Mouse (Mus musculus) ES-Bruce4 (cell line): ENCODE data around the gene Bub1b. TPM values are rescaled to one million over a fixed set of nuclear protein-coding genes. Genes with fewer than 3 reads are reported as not detected.
A peak's percentile ranks its signal among the peaks of the same experiment; 100 is the strongest.
"Not testable (repeated sequence)": the region's sequence is repeated elsewhere in the genome, so short reads cannot be mapped to it uniquely, and the experiment has no call there.

Experiments used
- H3K27ac ChIP-seq: 2 replicates; pipeline ENCODE4 v1.5.1; 2012; ENCODE audit warnings: low read length, inconsistent platforms; ENCODE audit not compliant: insufficient read depth
- H3K27me3 ChIP-seq: 2 replicates; pipeline ENCODE4 v1.6.1; 2012; ENCODE audit warnings: mild to moderate bottlenecking, low read length, inconsistent platforms; ENCODE audit not compliant: control insufficient read depth, poor library complexity, insufficient read depth, severe bottlenecking
- H3K36me3 ChIP-seq: 2 replicates; pipeline ENCODE4 v1.6.1; 2012; ENCODE audit warnings: inconsistent platforms, mild to moderate bottlenecking, low read length, moderate library complexity; ENCODE audit not compliant: control insufficient read depth, poor library complexity, insufficient read depth, severe bottlenecking
- H3K4me1 ChIP-seq: one replicate; pipeline ENCODE4 v1.8.1; 2011; ENCODE audit warnings: low read length; ENCODE audit not compliant: control insufficient read depth, insufficient read depth
- H3K4me3 ChIP-seq: 2 replicates; pipeline ENCODE4 v1.5.1; 2011; ENCODE audit warnings: low read depth, mild to moderate bottlenecking, low read length
- H3K9ac ChIP-seq: 2 replicates; pipeline ENCODE4 v1.6.1; 2012; ENCODE audit warnings: low read depth, mild to moderate bottlenecking, inconsistent platforms; ENCODE audit not compliant: poor library complexity, severe bottlenecking
- H3K9me3 ChIP-seq: replicated peaks from 2 replicates; pipeline ENCODE4 v1.6.1; 2012; ENCODE audit warnings: mild to moderate bottlenecking, low read length, inconsistent platforms; ENCODE audit not compliant: control insufficient read depth, poor library complexity, insufficient read depth, severe bottlenecking
- CTCF ChIP-seq: IDR thresholded peaks from one replicate; pipeline ENCODE4 v1.8.1; 2011; ENCODE audit warnings: low read depth, low read length
- EP300 ChIP-seq: IDR thresholded peaks from 2 replicates; pipeline ENCODE4 v1.6.1; 2011; ENCODE audit warnings: low read depth, low read length; ENCODE audit not compliant: insufficient read depth
- POLR2A ChIP-seq: IDR thresholded peaks from one replicate; pipeline ENCODE4 v1.8.1; 2011; ENCODE audit warnings: low read length; ENCODE audit not compliant: insufficient read depth
- polyA plus RNA-seq: library from polyadenylated mRNA; stranded (reverse); fragments of >200 nt; gene quantifications from 2 replicates; pipeline ENCODE4 v1.2.4, GENCODE M21; 2011; ENCODE audit warnings: low read depth; ENCODE audit not compliant: missing spikeins, insufficient read depth, insufficient read length

The Bub1b gene
- polyA plus RNA-seq, 1 experiment: 189 TPM

GRCm38 (mm10) chr2:118642431-118642830, 44.4 kb downstream of the Bub1b start:
- peaks cover 50% of the 10 kb centered on the region for H3K36me3 ChIP-seq

GRCm38 (mm10) chr2:118642942-118643341, 44.9 kb downstream of the Bub1b start:
- H3K4me3 ChIP-seq: no peak overlapping the region
- no peaks in the 10 kb centered on the region for H3K9me3 ChIP-seq
- TF ChIP-seq CTCF: no peak
- no peak for TF ChIP-seq POLR2A
- no peak for TF ChIP-seq EP300
- no peaks in the 10 kb centered on the region for H3K4me1 ChIP-seq
- no peak overlapping the region for H3K9ac ChIP-seq
- H3K27me3 ChIP-seq: no peaks in the 10 kb centered on the region
- H3K36me3 ChIP-seq: peaks cover 49% of the 10 kb centered on the region
- H3K27ac ChIP-seq: no peak overlapping the region

More at GRCm38 (mm10) chr2:118642431-118642830, 44.4 kb downstream of the Bub1b start:
- H3K27me3 ChIP-seq: no peaks in the 10 kb centered on the region
- H3K9me3 ChIP-seq: no peaks in the 10 kb centered on the region
- H3K27ac ChIP-seq: no peak overlapping the region
- TF ChIP-seq CTCF (no peak), EP300 (no peak), POLR2A (no peak)
- no peaks in the 10 kb centered on the region for H3K4me1 ChIP-seq
- H3K4me3 ChIP-seq: no peak overlapping the region
- no peak overlapping the region for H3K9ac ChIP-seq

- Histone ChIP-seq H3K4me1 (no peaks in the 10 kb centered on the region), H3K9ac (no peak overlapping the region), H3K4me3 (no peak overlapping the region), H3K9me3 (no peaks in the 10 kb centered on the region), H3K36me3 (peaks cover 19% of the 10 kb centered on the region), H3K27me3 (no peaks in the 10 kb centered on the region), H3K27ac (no peak overlapping the region)
- TF ChIP-seq CTCF (no peak), POLR2A (no peak), EP300 (no peak)
These were observed 48.7 kb downstream of the Bub1b start for GRCm38 (mm10) chr2:118646665-118647064.

GRCm38 (mm10) chr2:118650697-118651096, 52.7 kb downstream of the Bub1b start:
- not testable (repeated sequence) for H3K36me3 ChIP-seq, H3K4me1 ChIP-seq, H3K9ac ChIP-seq, H3K27ac ChIP-seq, H3K4me3 ChIP-seq, H3K27me3 ChIP-seq, H3K9me3 ChIP-seq

- TF ChIP-seq CTCF (no peak), POLR2A (no peak), EP300 (no peak)
- Histone ChIP-seq H3K4me1 (peaks cover 11% of the 10 kb centered on the region), H3K27ac (no peak overlapping the region), H3K9me3 (no peaks in the 10 kb centered on the region), H3K36me3 (no peaks in the 10 kb centered on the region), H3K27me3 (no peaks in the 10 kb centered on the region), H3K4me3 (no peak overlapping the region), H3K9ac (no peak overlapping the region)
These were observed 58.8 kb downstream of the Bub1b start for GRCm38 (mm10) chr2:118656688-118657281.

- TF ChIP-seq CTCF: no peak
- no peak for TF ChIP-seq POLR2A
- TF ChIP-seq EP300: peak; percentile 65; the same call in 1 of the 2 replicates
- Histone ChIP-seq H3K9me3 (no peaks in the 10 kb centered on the region), H3K27ac (peak overlapping the region; percentile 86), H3K27me3 (no peaks in the 10 kb centered on the region), H3K36me3 (no peaks in the 10 kb centered on the region), H3K9ac (no peak overlapping the region), H3K4me1 (peaks cover 11% of the 10 kb centered on the region), H3K4me3 (no peak overlapping the region)
These were observed 60.4 kb downstream of the Bub1b start for GRCm38 (mm10) chr2:118658457-118658856.
